ENCODE assay signal across 16 mouse cellular contexts in genomic region chr7:116103091-116103490, GRCm38 (mm10). TPM values are rescaled to one million over a fixed set of nuclear protein-coding genes. Genes with fewer than 3 reads are reported as not detected.
DNase-seq lines count a peak whose midpoint lies in the region; TF ChIP-seq lines count a peak whose summit lies in the region.
"Had no signal": no experiment of that assay in that cellular context is flagged by ENCODE, and none has a peak within 500 bp of the region (broad histone marks: within the 10 kb centered on the region; RNA-seq: fewer than 3 reads in every experiment).

No protein-coding gene starts in this region.

- H3K79me2 ChIP-seq in heart, adult 2 months (replicated peaks; ENCODE audit: control insufficient read depth, insufficient read depth, low read length) = no peaks in the 10 kb centered on the region

- H3K4me3 ChIP-seq in heart, adult 2 months = no peak overlapping the region

- H3K9ac ChIP-seq in heart, adult 2 months (ENCODE audit: low read depth, low read length) = no peak overlapping the region

- TF ChIP-seq POLR2A in heart, adult 2 months (IDR thresholded peaks at IDR 0.05; ENCODE audit: insufficient read depth, low read depth, low read length) = no peak

- H3K27ac ChIP-seq in heart, adult 2 months = no peak overlapping the region

- 95% methylated on average over 9 of the region's 9 CpGs for WGBS in heart, adult 2 months

- TF ChIP-seq CTCF in heart, adult 2 months (IDR thresholded peaks at IDR 0.05) = no peak

- no peaks in the 10 kb centered on the region for H3K27me3 ChIP-seq in heart, adult 2 months (ENCODE audit: control insufficient read depth, insufficient read depth, low read length)
- H3K27me3 ChIP-seq: CH12.LX, Patski had no signal

- peak; percentile 70 for DNase-seq in heart, adult 11 months
- DNase-seq in heart, adult 2 months = no peak
- DNase-seq: adrenal gland, adult 2 months; adrenal gland, adult 8-10 months; adrenal gland, postnatal 10 days; adrenal gland, postnatal 14 days; adrenal gland, postnatal 25 days; adrenal gland, postnatal 36 days; B cell, adult 2 months; cerebellum, adult 11 months; cerebellum, adult 11-12 months; cerebellum, adult 18-20 months; cerebellum, adult 2 months had no signal

- TF ChIP-seq EP300 in heart, adult 2 months (IDR thresholded peaks at IDR 0.05; ENCODE audit: insufficient read depth, low read depth, low read length) = no peak

- intact Hi-C loops in heart, adult 2 months (cut with DNase I) = no loop called here

- peaks cover 17% of the 10 kb centered on the region for H3K36me3 ChIP-seq in heart, adult 2 months (ENCODE audit: control insufficient read depth, insufficient read depth, low read length)

- H3K4me1 ChIP-seq in heart, adult 2 months (ENCODE audit: control insufficient read depth, insufficient read depth, low read length) = peaks cover 2% of the 10 kb centered on the region

RNA-seq across cellular contexts. Expression of gene Gm4353, which starts 18.7 kb away (rescaled TPM):
- total RNA-seq in heart, adult 2 months (2021) = 1 to 10 TPM; 1.3 to 1.7 TPM
- polyA plus RNA-seq in heart, adult 2 months (2012; rRNA removed) = 0.51 and 0.82 TPM in 2 replicates
- polyA plus RNA-seq: G1E had no signal
